Mouse (Mus musculus) MEL (cell line): ENCODE data around the gene Wasl. TPM values are rescaled to one million over a fixed set of nuclear protein-coding genes. Genes with fewer than 3 reads are reported as not detected.

Source experiments
- DNase-seq: peaks from one replicate; pipeline ENCODE4 v3.0.0; 2011; ENCODE audit warnings: low read depth, low spot score
- H3K27ac ChIP-seq: 2 replicates; pipeline ENCODE4 v1.5.1; 2012; ENCODE audit warnings: low read depth, mild to moderate bottlenecking, control low read depth, low read length, moderate library complexity; ENCODE audit not compliant: control insufficient read depth
- H3K27me3 ChIP-seq, 2 experiments: fragments of 150-350 bp in 1 of 2; sonication (generic) in 1 of 2; 2 replicates each; pipeline ENCODE4 v1.6.1; 2012; ENCODE audit warnings: low read length in 2 of 2, mild to moderate bottlenecking in 2 of 2, improper control_type of control experiment in 1 of 2, moderate library complexity in 1 of 2; ENCODE audit not compliant: insufficient read depth in 2 of 2, control insufficient read depth in 1 of 2
- H3K36me3 ChIP-seq, 2 experiments: 2 replicates each; pipeline ENCODE4 v1.6.1; 2012 to 2014; ENCODE audit warnings: low read length in 2 of 2, improper control_type of control experiment in 1 of 2, inconsistent platforms in 1 of 2, mild to moderate bottlenecking in 1 of 2; ENCODE audit not compliant: insufficient read depth in 2 of 2, control insufficient read depth in 1 of 2
- H3K4me1 ChIP-seq, 2 experiments: fragments of 150-350 bp in 1 of 2; sonication (generic) in 1 of 2; 2 replicates each; pipeline ENCODE4 v1.6.1; 2012; ENCODE audit warnings: low read length in 2 of 2, improper control_type of control experiment in 1 of 2, mild to moderate bottlenecking in 1 of 2; ENCODE audit not compliant: insufficient read depth in 2 of 2, control insufficient read depth in 1 of 2
- H3K4me3 ChIP-seq, 2 experiments: fragments of 150-350 bp in 1 of 2; sonication (generic) in 1 of 2; 2 replicates each; pipeline ENCODE4 v1.5.1; 2012; ENCODE audit warnings: low read depth in 2 of 2, low read length in 2 of 2, mild to moderate bottlenecking in 2 of 2, moderate library complexity in 2 of 2, control low read depth in 1 of 2, improper control_type of control experiment in 1 of 2; ENCODE audit not compliant: control insufficient read depth in 1 of 2, insufficient read depth in 1 of 2
- H3K79me2 ChIP-seq: 2 replicates; pipeline ENCODE4 v1.6.1; 2012; ENCODE audit warnings: mild to moderate bottlenecking, low read length, moderate library complexity; ENCODE audit not compliant: control insufficient read depth, poor library complexity, insufficient read depth
- H3K9ac ChIP-seq: 2 replicates; pipeline ENCODE4 v1.6.1; 2012; ENCODE audit warnings: low read depth, mild to moderate bottlenecking, control low read depth, low read length, moderate library complexity; ENCODE audit not compliant: control insufficient read depth, poor library complexity, severe bottlenecking
- H3K9me3 ChIP-seq: fragments of 150-350 bp; sonication (generic); replicated peaks from 2 replicates; pipeline ENCODE4 v1.6.1; 2012; ENCODE audit warnings: mild to moderate bottlenecking, low read length, improper control_type of control experiment, moderate library complexity; ENCODE audit not compliant: insufficient read depth
- BHLHE40 ChIP-seq: IDR thresholded peaks from 2 replicates; pipeline ENCODE4 v1.6.1; 2012; ENCODE audit warnings: low read depth, mild to moderate bottlenecking, inconsistent platforms, low read length, improper control_type of control experiment, borderline replicate concordance
- GABPA ChIP-seq: IDR thresholded peaks from 2 replicates; pipeline ENCODE4 v1.6.1; 2012; ENCODE audit warnings: low read depth, mild to moderate bottlenecking, inconsistent platforms, low read length, improper control_type of control experiment, moderate library complexity
- GATA1 ChIP-seq: IDR thresholded peaks from 2 replicates; pipeline ENCODE4 v1.6.1; 2011; ENCODE audit warnings: low read depth, low read length, improper control_type of control experiment
- KAT2A ChIP-seq: conservative IDR thresholded peaks from 2 replicates; pipeline ENCODE4 v1.6.1; 2012; ENCODE audit warnings: low read depth, low read length, improper control_type of control experiment, inconsistent platforms
- MAZ ChIP-seq: IDR thresholded peaks from 2 replicates; pipeline ENCODE4 v1.6.1; 2012; ENCODE audit warnings: low read depth, mild to moderate bottlenecking, inconsistent platforms, low read length, improper control_type of control experiment
- MEF2A ChIP-seq: IDR thresholded peaks from 2 replicates; pipeline ENCODE4 v1.6.1; 2014; ENCODE audit warnings: low read depth, mild to moderate bottlenecking, inconsistent platforms, low read length, improper control_type of control experiment; ENCODE audit not compliant: poor library complexity, insufficient replicate concordance, severe bottlenecking; ENCODE audit errors: extremely low read depth
- NELFE ChIP-seq: IDR thresholded peaks from 2 replicates; pipeline ENCODE4 v1.6.1; 2011; ENCODE audit warnings: low read depth, low read length, improper control_type of control experiment
- POLR2AphosphoS5 ChIP-seq: IDR thresholded peaks from 2 replicates; pipeline ENCODE4 v1.6.1; 2012; ENCODE audit warnings: low read depth, borderline replicate concordance, mild to moderate bottlenecking, inconsistent platforms, low read length, moderate library complexity, mixed read lengths
- RCOR1 ChIP-seq: IDR thresholded peaks from 2 replicates; pipeline ENCODE4 v1.6.1; 2012; ENCODE audit warnings: low read depth, mild to moderate bottlenecking, inconsistent platforms, low read length, improper control_type of control experiment
- SMC3 ChIP-seq: IDR thresholded peaks from 2 replicates; pipeline ENCODE4 v1.6.1; 2011; ENCODE audit warnings: low read depth, low read length, improper control_type of control experiment
- TAL1 ChIP-seq: IDR thresholded peaks from 2 replicates; pipeline ENCODE4 v1.6.1; 2012; ENCODE audit warnings: mild to moderate bottlenecking, inconsistent platforms, low read length, moderate library complexity, mixed read lengths
- TBP ChIP-seq: IDR thresholded peaks from 2 replicates; pipeline ENCODE4 v1.8.0; 2011; ENCODE audit warnings: low read depth, low read length, improper control_type of control experiment
- ZC3H11A ChIP-seq: IDR thresholded peaks from 2 replicates; pipeline ENCODE4 v1.6.1; 2012; ENCODE audit warnings: low read depth, mild to moderate bottlenecking, inconsistent platforms, low read length, improper control_type of control experiment
- ZKSCAN1 ChIP-seq: IDR thresholded peaks from 2 replicates; pipeline ENCODE4 v1.6.1; 2012; ENCODE audit warnings: low read depth, mild to moderate bottlenecking, inconsistent platforms, low read length, improper control_type of control experiment, moderate library complexity
- ZMIZ1 ChIP-seq: IDR thresholded peaks from 2 replicates; pipeline ENCODE4 v1.6.1; 2012; ENCODE audit warnings: low read depth, mild to moderate bottlenecking, inconsistent platforms, low read length, improper control_type of control experiment, moderate library complexity
- polyA plus RNA-seq, 2 experiments: library from polyadenylated mRNA; stranded (reverse) in 1 of 2; unstranded in 1 of 2; fragments of >175 nt in 1 of 2; fragments of >200 nt in 1 of 2; gene quantifications; 2 replicates each; pipeline versions ENCODE4 v1.2.1 to v1.2.4; 2012; ENCODE audit warnings: low replicate concordance in 2 of 2, low read depth in 1 of 2; ENCODE audit not compliant: insufficient read length in 2 of 2, insufficient read depth in 1 of 2, missing spikeins in 1 of 2
- total RNA-seq: library from RNA; depleted of rRNA; stranded (reverse); fragments of 300-350 nt; gene quantifications from 2 replicates; pipeline ENCODE4 v1.2.3, GENCODE M21; 2012

Gene Wasl
- total and polyA plus RNA-seq, 3 experiments: 4.3 to 33.3 (median 9.5) TPM

DNA sequence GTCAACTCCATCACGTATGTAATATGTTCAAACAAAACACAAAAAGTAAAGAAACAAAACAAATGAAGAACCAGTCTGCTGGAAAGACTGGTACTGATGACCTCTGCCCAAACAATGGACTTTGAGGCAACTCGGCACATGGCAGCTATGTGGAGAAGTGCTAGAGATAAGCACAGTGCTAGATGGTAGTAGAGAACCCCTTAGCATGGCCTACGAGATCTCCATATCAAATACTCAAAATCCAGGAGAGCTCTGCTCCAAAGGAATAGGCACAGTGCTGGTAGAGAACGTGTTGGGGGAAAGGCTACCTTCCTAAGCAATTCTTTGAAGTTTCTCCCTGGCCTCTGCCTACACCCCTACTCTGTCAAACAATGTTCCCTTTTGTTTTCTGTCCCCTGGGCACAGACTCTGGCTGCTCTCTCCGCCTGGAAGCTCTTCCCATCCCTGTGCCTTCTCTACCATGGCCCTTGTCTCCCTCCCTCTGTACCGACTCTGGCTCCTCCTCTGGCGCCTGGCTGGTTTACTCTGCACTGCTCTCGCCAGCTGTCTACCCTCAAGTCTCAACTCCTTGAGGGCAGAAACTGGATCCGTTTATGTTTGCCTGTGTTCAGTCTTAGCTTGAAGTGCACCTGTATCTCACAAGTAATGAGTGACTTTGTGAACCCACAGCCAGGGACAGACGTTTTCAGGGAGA is 73.1 kb downstream of the Wasl start:
- Histone ChIP-seq H3K4me1 (no peaks in the 10 kb centered on the region), H3K9ac (no peak overlapping the region), H3K36me3 (no peaks in the 10 kb centered on the region), H3K79me2 (no peaks in the 10 kb centered on the region), H3K27ac (no peak overlapping the region), H3K9me3 (no peaks in the 10 kb centered on the region), H3K27me3 (no peaks in the 10 kb centered on the region; a peak in 2 of 4 replicates), H3K4me3 (no peak overlapping the region)
- no peak for DNase-seq
- no peak for TF ChIP-seq POLR2AphosphoS5
- no peak for TF ChIP-seq ZKSCAN1
- no peak for TF ChIP-seq ZC3H11A
- no peak for TF ChIP-seq MEF2A
- TF ChIP-seq GABPA: no peak
- no peak for TF ChIP-seq SMC3
- TF ChIP-seq GATA1: no peak
- TF ChIP-seq KAT2A: no peak

DNA sequence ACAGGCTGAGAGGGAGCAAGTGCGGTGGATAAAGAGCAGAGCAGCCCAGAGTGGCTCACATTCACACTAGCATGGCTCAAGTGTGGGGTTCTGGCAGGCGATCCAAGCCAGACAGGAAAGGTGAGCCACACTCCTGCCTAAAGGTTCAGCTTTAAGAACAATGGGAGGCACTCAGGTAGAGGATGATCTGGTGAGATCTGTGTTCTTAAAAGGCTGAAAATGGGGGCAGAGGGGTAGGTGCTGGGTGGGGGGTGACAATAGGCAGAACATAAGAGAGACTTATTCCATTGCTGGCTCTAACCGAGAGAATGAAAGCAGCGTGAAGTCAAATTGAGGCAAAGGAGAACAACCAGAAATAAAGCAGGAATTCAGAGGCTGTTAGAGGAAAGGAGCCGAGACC is 74.5 kb downstream of the Wasl start:
- H3K27me3 ChIP-seq: no peaks in the 10 kb centered on the region
- TF ChIP-seq KAT2A: no peak
- no peak for TF ChIP-seq TAL1
- no peak for TF ChIP-seq NELFE
- no peak for TF ChIP-seq BHLHE40
- TF ChIP-seq RCOR1: no peak
- no peak for TF ChIP-seq TBP
- TF ChIP-seq ZMIZ1: no peak
- TF ChIP-seq MAZ: no peak

More for the DNA sequence above, 74.5 kb downstream of the Wasl start:
- no peaks in the 10 kb centered on the region for H3K79me2 ChIP-seq
- H3K9me3 ChIP-seq: no peaks in the 10 kb centered on the region
- DNase-seq: no peak
- no peak overlapping the region for H3K4me3 ChIP-seq
- H3K27ac ChIP-seq: no peak overlapping the region
- H3K9ac ChIP-seq: no peak overlapping the region
- no peaks in the 10 kb centered on the region for H3K36me3 ChIP-seq
- H3K4me1 ChIP-seq: no peaks in the 10 kb centered on the region
